Mouse (Mus musculus): Measurements from ENCODE around the gene Unc80. TPM values are rescaled to one million over a fixed set of nuclear protein-coding genes. Genes with fewer than 3 reads are reported as not detected.
"Not testable (repeated sequence)": the region's sequence is repeated elsewhere in the genome, so short reads cannot be mapped to it uniquely, and the experiment has no call there.

Gene Unc80
- polyA plus RNA-seq, 1 experiment, result 87.7 TPM

GRCm38 (mm10) chr1:66672812-66673211 lies 204.6 kb downstream of the Unc80 start:
- H3K27ac ChIP-seq (ENCODE audit: insufficient read depth, low read length), result no peak overlapping the region
- TF ChIP-seq POLR2A (IDR thresholded peaks at IDR 0.05; ENCODE audit: extremely low read depth, insufficient read depth, low read length), result no peak
- no peak for TF ChIP-seq CTCF (IDR thresholded peaks at IDR 0.05; ENCODE audit: extremely low read depth, insufficient read depth, low read length)
- no peak overlapping the region for H3K4me3 ChIP-seq (ENCODE audit: insufficient read depth, low read length)
- no peaks in the 10 kb centered on the region for H3K4me1 ChIP-seq (ENCODE audit: control insufficient read depth, insufficient read depth, low read length)

GRCm38 (mm10) chr1:66677928-66678327 lies 209.8 kb downstream of the Unc80 start:
- H3K27ac ChIP-seq (ENCODE audit: insufficient read depth, low read length), result no peak overlapping the region
- no peak for TF ChIP-seq POLR2A (IDR thresholded peaks at IDR 0.05; ENCODE audit: extremely low read depth, insufficient read depth, low read length)
- no peak for TF ChIP-seq CTCF (IDR thresholded peaks at IDR 0.05; ENCODE audit: extremely low read depth, insufficient read depth, low read length)
- no peaks in the 10 kb centered on the region for H3K4me1 ChIP-seq (ENCODE audit: control insufficient read depth, insufficient read depth, low read length)
- H3K4me3 ChIP-seq (ENCODE audit: insufficient read depth, low read length), result no peak overlapping the region

- no peaks in the 10 kb centered on the region for H3K4me1 ChIP-seq (ENCODE audit: control insufficient read depth, insufficient read depth, low read length)
- no peak for TF ChIP-seq CTCF (IDR thresholded peaks at IDR 0.05; ENCODE audit: extremely low read depth, insufficient read depth, low read length)
- no peak for TF ChIP-seq POLR2A (IDR thresholded peaks at IDR 0.05; ENCODE audit: extremely low read depth, insufficient read depth, low read length)
- no peak overlapping the region for H3K4me3 ChIP-seq (ENCODE audit: insufficient read depth, low read length)
- no peak overlapping the region for H3K27ac ChIP-seq (ENCODE audit: insufficient read depth, low read length)
These were observed 210.5 kb downstream of the Unc80 start for GRCm38 (mm10) chr1:66678662-66679061.

GRCm38 (mm10) chr1:66682974-66683373 lies 214.8 kb downstream of the Unc80 start:
- TF ChIP-seq POLR2A (IDR thresholded peaks at IDR 0.05; ENCODE audit: extremely low read depth, insufficient read depth, low read length) (no peak), CTCF (IDR thresholded peaks at IDR 0.05; ENCODE audit: extremely low read depth, insufficient read depth, low read length) (no peak)
- Histone ChIP-seq H3K4me3 (ENCODE audit: insufficient read depth, low read length) (no peak overlapping the region), H3K27ac (ENCODE audit: insufficient read depth, low read length) (no peak overlapping the region), H3K4me1 (ENCODE audit: control insufficient read depth, insufficient read depth, low read length) (no peaks in the 10 kb centered on the region)

GRCm38 (mm10) chr1:66691772-66692171 lies 223.6 kb downstream of the Unc80 start:
- no peaks in the 10 kb centered on the region; the same call in 1 of the 2 replicates for H3K4me1 ChIP-seq (ENCODE audit: control insufficient read depth, insufficient read depth, low read length)
- TF ChIP-seq POLR2A (IDR thresholded peaks at IDR 0.05; ENCODE audit: extremely low read depth, insufficient read depth, low read length) (no peak), CTCF (IDR thresholded peaks at IDR 0.05; ENCODE audit: extremely low read depth, insufficient read depth, low read length) (no peak)

GRCm38 (mm10) chr1:66692308-66692707 lies 224.1 kb downstream of the Unc80 start:
- Histone ChIP-seq H3K4me1 (ENCODE audit: control insufficient read depth, insufficient read depth, low read length) (no peaks in the 10 kb centered on the region; the same call in 1 of the 2 replicates), H3K4me3 (ENCODE audit: insufficient read depth, low read length) (no peak overlapping the region), H3K27ac (ENCODE audit: insufficient read depth, low read length) (no peak overlapping the region)
- TF ChIP-seq CTCF (IDR thresholded peaks at IDR 0.05; ENCODE audit: extremely low read depth, insufficient read depth, low read length) (no peak), POLR2A (IDR thresholded peaks at IDR 0.05; ENCODE audit: extremely low read depth, insufficient read depth, low read length) (no peak)

More at GRCm38 (mm10) chr1:66691772-66692171, 223.6 kb downstream of the Unc80 start:
- Histone ChIP-seq H3K4me3 (ENCODE audit: insufficient read depth, low read length) (no peak overlapping the region), H3K27ac (ENCODE audit: insufficient read depth, low read length) (no peak overlapping the region)

- Histone ChIP-seq H3K4me3 (ENCODE audit: insufficient read depth, low read length) (no peak overlapping the region), H3K27ac (ENCODE audit: insufficient read depth, low read length) (no peak overlapping the region), H3K4me1 (ENCODE audit: control insufficient read depth, insufficient read depth, low read length) (no peaks in the 10 kb centered on the region; the same call in 1 of the 2 replicates)
- TF ChIP-seq CTCF (IDR thresholded peaks at IDR 0.05; ENCODE audit: extremely low read depth, insufficient read depth, low read length) (no peak), POLR2A (IDR thresholded peaks at IDR 0.05; ENCODE audit: extremely low read depth, insufficient read depth, low read length) (no peak)
These were observed 224.7 kb downstream of the Unc80 start for GRCm38 (mm10) chr1:66692780-66693392.

GRCm38 (mm10) chr1:66694266-66694665 lies 226.1 kb downstream of the Unc80 start:
- Histone ChIP-seq H3K27ac (ENCODE audit: insufficient read depth, low read length) (no peak overlapping the region), H3K4me3 (ENCODE audit: insufficient read depth, low read length) (no peak overlapping the region), H3K4me1 (ENCODE audit: control insufficient read depth, insufficient read depth, low read length) (no peaks in the 10 kb centered on the region; the same call in 1 of the 2 replicates)
- TF ChIP-seq POLR2A (IDR thresholded peaks at IDR 0.05; ENCODE audit: extremely low read depth, insufficient read depth, low read length), result no peak
- no peak for TF ChIP-seq CTCF (IDR thresholded peaks at IDR 0.05; ENCODE audit: extremely low read depth, insufficient read depth, low read length)

- no peaks in the 10 kb centered on the region; the same call in 1 of the 2 replicates for H3K4me1 ChIP-seq (ENCODE audit: control insufficient read depth, insufficient read depth, low read length)
- H3K27ac ChIP-seq (ENCODE audit: insufficient read depth, low read length), result no peak overlapping the region
- no peak overlapping the region for H3K4me3 ChIP-seq (ENCODE audit: insufficient read depth, low read length)
- no peak for TF ChIP-seq POLR2A (IDR thresholded peaks at IDR 0.05; ENCODE audit: extremely low read depth, insufficient read depth, low read length)
- no peak for TF ChIP-seq CTCF (IDR thresholded peaks at IDR 0.05; ENCODE audit: extremely low read depth, insufficient read depth, low read length)
These were observed 227.1 kb downstream of the Unc80 start for GRCm38 (mm10) chr1:66695296-66695695.

- not testable (repeated sequence) for H3K4me1 ChIP-seq (ENCODE audit: control insufficient read depth, insufficient read depth, low read length); H3K27ac ChIP-seq (ENCODE audit: insufficient read depth, low read length); H3K4me3 ChIP-seq (ENCODE audit: insufficient read depth, low read length)
These were observed 231.5 kb downstream of the Unc80 start for GRCm38 (mm10) chr1:66699630-66700029.

Data from cortical plate, adult 2 months (tissue).